Mouse (Mus musculus): ENCODE data around the gene Nedd8.

The Nedd8 gene

GRCm38 (mm10) chr14:55671833-55672740 is at the start of gene Nedd8, which contains the start of gene Gmpr2:
TSS of gene Nedd8 (minus strand) at chr14:55672124.
TSS of gene Gmpr2 (plus strand) at chr14:55671941.
- DNase-seq (ENCODE audit: low spot score) = peak; percentile 89

GRCm38 (mm10) chr14:55721076-55721475 is 49.2 kb upstream of the Nedd8 start:
- DNase-seq (ENCODE audit: low spot score) = no peak

- no peak for DNase-seq (ENCODE audit: low spot score)
Measured at GRCm38 (mm10) chr14:55720666-55721065, 48.7 kb upstream of the Nedd8 start.

GRCm38 (mm10) chr14:55719737-55720136 is 47.8 kb upstream of the Nedd8 start:
- no peak for DNase-seq (ENCODE audit: low spot score)

DNA sequence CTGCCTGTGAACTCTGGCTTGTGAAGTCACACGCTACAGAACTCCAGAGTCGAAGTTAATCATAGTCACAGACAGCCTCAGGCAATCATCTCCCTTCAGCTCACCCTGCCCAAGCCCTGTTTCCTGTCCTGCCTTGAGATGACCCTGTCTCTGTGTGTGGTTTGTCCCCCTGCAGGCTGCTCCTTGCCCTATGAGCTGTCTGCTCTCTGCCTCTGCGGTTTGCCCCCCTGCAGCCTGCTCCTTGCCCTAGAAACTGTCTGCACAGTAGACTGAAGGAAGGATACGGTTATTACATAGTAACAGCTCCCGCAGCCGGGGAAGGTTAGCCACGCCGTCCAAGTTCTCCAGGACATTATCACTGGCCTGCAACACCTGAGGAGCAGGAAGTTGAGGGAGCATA is 45.0 kb upstream of the Nedd8 start:
- no peak for DNase-seq (ENCODE audit: low spot score)

- no peak for DNase-seq (ENCODE audit: low spot score)
Measured at GRCm38 (mm10) chr14:55716271-55716670, 44.3 kb upstream of the Nedd8 start.

DNA sequence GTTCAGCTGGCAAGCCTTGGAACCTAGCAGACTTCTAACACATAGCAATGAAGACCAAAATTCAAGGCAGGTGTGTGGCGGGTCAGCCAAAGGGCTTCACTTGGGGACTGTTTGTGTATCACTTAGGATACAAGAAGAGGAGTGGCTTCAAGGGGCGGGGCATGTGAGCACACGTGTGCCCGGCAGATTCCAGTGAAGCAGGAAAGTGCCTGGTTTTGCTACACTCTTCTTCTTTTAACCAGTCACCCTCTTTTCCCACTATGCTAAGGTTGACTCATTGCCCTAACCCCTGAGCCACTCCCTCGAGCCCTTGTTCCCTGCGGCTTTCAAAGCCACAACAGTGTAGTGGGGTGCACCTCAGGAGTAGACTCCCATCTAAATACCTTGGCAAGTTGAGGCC is 43.0 kb upstream of the Nedd8 start:
- DNase-seq (ENCODE audit: low spot score) = peak; percentile 38

DNA sequence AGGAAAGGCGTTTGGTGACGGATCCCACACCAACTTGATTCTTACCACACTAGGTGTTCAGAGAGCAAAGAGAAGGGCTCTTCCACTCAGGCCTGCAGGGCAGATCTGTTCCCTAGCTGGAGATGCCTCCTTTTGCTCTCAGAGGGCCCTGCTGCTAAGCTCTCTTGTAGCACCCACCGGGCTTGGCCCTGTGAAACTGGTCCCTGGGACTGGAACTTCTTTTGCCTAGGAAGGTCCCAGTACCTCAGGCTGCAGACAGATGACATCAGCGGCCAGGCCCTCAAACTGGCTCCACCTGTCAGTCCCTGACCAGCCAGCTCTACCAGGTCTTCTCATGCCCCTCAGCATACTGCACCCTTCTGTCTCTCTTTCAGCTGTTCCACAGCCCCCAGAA is 41.8 kb upstream of the Nedd8 start, which contains the start of gene Tgm1:
Gene Tgm1 (minus strand): TSS at position 198 of the 394 bp plus-strand sequence.
- DNase-seq (ENCODE audit: low spot score) = peak; percentile 37

DNA sequence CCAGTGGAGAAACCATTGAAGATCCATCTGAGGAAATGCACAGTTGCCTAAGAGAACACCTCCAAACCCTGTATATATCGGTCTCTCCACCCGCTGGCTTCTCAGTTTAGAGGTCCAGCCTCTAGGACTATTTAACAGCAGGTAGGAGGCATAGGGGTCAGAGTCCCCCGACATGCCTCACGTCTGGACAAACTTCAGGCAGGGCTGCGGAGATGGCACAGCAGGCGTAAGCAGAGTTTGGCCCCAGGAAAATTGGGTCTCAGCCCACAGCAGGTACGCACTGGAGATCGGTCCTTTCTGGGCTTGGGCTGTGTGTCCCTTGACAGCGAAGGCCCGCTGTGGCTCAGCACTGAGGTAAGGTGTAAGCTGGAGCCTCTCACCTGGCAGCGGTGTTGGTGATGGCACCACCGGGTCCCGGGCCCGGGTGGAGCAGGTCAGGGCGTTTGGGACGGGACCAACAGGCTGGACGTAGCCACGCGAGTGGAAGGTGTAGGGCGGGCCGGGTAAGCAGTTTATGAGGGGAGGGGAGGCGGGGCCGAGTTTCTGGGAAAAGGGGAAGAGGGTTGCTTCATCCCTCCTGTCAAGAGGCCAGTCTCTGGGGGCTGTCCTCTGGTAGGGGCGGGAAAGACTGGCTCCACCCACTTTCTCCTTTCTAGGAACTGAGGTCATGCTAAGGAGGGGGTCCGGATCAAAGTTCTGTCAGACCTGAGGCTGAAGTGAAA is 41.2 kb upstream of the Nedd8 start:
- peak; percentile 61 for DNase-seq (ENCODE audit: low spot score)

GRCm38 (mm10) chr14:55711786-55712185 is 39.9 kb upstream of the Nedd8 start:
- no peak for DNase-seq (ENCODE audit: low spot score)

DNA sequence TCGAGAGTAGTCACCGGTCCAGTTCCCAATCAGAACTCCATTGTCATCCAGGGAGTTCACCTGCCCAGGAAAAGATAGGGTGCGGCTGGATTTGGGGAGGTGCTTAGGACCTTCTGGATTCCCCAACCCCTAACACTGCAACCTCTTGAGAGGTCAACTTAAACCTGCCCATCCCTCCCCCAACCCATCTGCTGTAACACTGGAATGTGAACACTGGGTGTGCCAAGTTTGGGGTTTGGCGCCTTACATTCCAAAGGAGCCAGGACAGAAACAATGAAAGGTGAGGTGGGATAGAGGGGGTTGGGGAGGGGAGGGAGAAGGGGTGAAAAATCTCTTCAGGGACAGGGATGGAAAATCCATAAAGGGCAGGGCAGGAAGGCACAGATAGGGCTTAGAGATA is 37.6 kb upstream of the Nedd8 start:
- DNase-seq (ENCODE audit: low spot score) = no peak

DNA sequence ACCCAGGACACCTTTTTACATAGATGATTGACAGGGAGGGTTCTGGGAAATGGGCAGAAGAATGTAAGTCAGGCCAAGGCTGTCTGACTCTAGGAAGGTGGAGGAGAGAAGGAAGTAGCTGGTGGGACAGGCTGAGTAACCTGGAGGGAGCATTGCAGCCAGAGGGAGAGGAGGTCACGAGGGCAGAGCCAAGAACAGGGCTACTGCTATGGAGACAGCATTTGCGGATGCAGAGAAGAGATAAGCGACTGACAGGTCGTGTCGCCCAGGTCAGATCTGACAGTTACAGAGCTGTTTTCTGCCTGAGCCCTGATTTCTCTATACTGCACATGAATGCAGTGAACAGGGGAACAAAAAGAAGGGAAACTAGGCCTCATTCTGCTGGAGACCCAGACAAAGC is 35.5 kb upstream of the Nedd8 start:
- no peak for DNase-seq (ENCODE audit: low spot score)

DNA sequence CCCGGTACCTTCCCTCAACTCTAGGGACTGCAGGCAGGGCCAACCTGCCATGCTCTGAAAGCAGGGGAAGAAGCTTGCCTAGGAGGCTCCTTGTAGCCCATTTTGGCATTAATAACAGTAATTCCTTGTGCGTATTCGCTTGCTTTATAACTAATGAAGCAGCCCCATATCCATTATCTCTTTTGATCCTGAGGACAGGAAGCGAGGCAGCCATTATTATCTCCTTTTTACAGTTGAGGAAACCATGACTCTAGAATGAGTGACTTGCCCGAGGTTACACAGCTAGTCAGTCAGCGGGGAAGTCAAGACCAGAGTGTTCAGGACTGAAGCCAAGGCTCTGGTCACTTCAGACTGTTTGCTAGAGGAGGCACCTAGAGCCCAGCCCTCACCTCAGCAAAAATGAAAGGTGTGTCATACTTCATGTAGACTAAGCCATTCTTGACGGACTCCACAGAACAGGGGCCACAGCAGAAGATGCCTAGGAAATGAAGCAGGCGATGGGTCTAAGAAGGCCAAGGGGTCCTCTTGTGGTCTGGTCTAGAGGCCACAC is 34.2 kb upstream of the Nedd8 start:
- DNase-seq (ENCODE audit: low spot score) = no peak

DNA sequence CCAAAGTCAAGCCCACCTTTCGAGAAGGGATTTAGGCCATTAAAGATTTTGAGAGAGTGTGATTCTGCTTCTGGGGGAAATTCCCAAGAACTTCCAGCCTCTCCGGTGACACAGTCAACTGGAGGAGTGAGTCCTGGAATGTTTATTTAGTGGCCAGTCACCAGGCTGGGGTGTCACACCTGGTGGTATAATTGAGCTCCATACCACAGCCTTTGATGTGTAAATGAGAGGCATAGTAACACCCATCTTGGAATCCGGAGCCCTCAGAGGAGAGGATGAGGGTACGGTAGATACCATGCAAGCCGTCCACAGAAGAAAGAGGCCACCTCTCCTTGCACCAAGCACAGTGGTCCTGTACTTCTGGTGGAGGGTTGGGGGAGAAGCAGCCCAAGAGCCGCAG is 30.8 kb upstream of the Nedd8 start:
- DNase-seq (ENCODE audit: low spot score) = no peak

GRCm38 (mm10) chr14:55701131-55701530 is 29.2 kb upstream of the Nedd8 start:
- DNase-seq (ENCODE audit: low spot score) = no peak

DNA sequence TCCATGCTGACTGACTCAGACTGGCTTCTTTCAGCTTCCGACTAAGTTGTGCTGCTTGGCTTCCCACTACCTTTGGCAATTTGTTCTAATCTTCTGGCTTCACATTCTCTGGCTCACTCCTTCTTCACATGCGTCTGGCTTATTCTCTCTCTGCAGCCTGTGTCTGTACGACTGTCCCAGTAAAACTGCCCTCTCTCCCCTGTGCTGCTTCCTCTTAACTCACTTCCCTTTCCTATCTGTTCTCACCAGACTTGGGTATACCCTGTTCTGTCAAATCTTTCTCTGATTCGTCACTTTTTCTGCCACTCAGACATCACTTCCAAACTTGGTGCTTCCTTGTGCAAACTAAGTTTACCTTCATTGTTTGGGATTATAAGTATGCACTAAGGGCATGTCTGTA is 25.3 kb upstream of the Nedd8 start:
- no peak for DNase-seq (ENCODE audit: low spot score)

GRCm38 (mm10) chr14:55689433-55689832 is 17.5 kb upstream of the Nedd8 start:
- no peak for DNase-seq (ENCODE audit: low spot score)

- DNase-seq (ENCODE audit: low spot score) = no peak
Measured at GRCm38 (mm10) chr14:55682118-55682493, 10.2 kb upstream of the Nedd8 start.

- DNase-seq (ENCODE audit: low spot score) = peak; percentile 93
Measured at GRCm38 (mm10) chr14:55681160-55682117, 9.5 kb upstream of the Nedd8 start, which contains the start of gene Tinf2. TSS of gene Tinf2 (minus strand) at chr14:55681820.

- DNase-seq (ENCODE audit: low spot score) = no peak
Measured at GRCm38 (mm10) chr14:55677615-55678014, 5.7 kb upstream of the Nedd8 start.

GRCm38 (mm10) chr14:55672741-55673060 is 777 bp upstream of the Nedd8 start:
- DNase-seq (ENCODE audit: low spot score) = no peak

DNA sequence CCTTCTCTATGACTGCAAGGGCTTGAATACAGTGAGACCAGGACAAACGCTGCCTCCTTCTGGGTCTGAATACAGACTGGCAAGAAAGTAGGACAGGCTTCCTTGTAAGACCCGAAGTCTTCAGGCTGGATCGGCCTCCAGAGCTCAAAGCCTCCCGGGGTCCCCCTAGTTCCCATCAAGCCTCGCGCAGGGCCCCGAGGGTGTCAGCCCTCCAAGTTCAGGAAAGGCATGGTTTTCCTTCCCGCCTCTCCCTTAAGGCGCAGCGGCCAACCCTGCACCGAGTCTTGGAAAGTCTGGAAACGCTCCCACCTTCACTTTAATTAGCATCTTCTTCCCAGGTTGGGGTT is 465 bp downstream of the Nedd8 start:
- DNase-seq (ENCODE audit: low spot score) = no peak

Measured in urinary bladder, postnatal 14 days (tissue).